Mouse (Mus musculus) embryonic facial prominence, embryonic 13.5 days (tissue): ENCODE results near the gene Popdc2. TPM values are rescaled to one million over a fixed set of nuclear protein-coding genes. Genes with fewer than 3 reads are reported as not detected.

Experiments
- ATAC-seq: fragments of 200-750 bp; cut with Nextera tagmentation; 2 replicates; pipeline ENCODE4 v1.8.0; 2017; ENCODE audit warnings: low read depth; ENCODE audit not compliant: insufficient number of reproducible peaks, insufficient read depth, low FRiP score, low TSS enrichment
- H3K27ac ChIP-seq: fragments of 300-500 bp; sonication (generic); 2 replicates; pipeline ENCODE4 v1.5.1; 2015; ENCODE audit warnings: moderate library complexity, mild to moderate bottlenecking, inconsistent platforms
- H3K27me3 ChIP-seq: fragments of 300-500 bp; sonication (generic); 2 replicates; pipeline ENCODE4 v1.6.1; 2015; ENCODE audit warnings: mild to moderate bottlenecking, inconsistent platforms
- H3K36me3 ChIP-seq: fragments of 300-500 bp; sonication (generic); 2 replicates; pipeline ENCODE4 v1.6.1; 2015; ENCODE audit warnings: mild to moderate bottlenecking, inconsistent platforms
- H3K4me1 ChIP-seq: fragments of 300-500 bp; sonication (generic); 2 replicates; pipeline ENCODE4 v1.6.1; 2015; ENCODE audit warnings: inconsistent platforms
- H3K4me2 ChIP-seq: fragments of 300-500 bp; sonication (generic); 2 replicates; pipeline ENCODE4 v1.6.1; 2015; ENCODE audit warnings: moderate library complexity, mild to moderate bottlenecking, inconsistent platforms
- H3K4me3 ChIP-seq: fragments of 300-500 bp; sonication (generic); 2 replicates; pipeline ENCODE4 v1.5.1; 2015; ENCODE audit warnings: mild to moderate bottlenecking, inconsistent platforms
- H3K9ac ChIP-seq: fragments of 300-500 bp; sonication (generic); 2 replicates; pipeline ENCODE4 v1.6.1; 2015; ENCODE audit warnings: mild to moderate bottlenecking, inconsistent platforms
- H3K9me3 ChIP-seq: fragments of 300-500 bp; sonication (generic); 2 replicates; pipeline ENCODE4 v1.6.1; 2016; ENCODE audit warnings: inconsistent platforms
- WGBS: fragments of 180-500 bp; shearing (Covaris S2); methylation state at CpG from one replicate; pipeline ENCODE4 v1.1.7; 2015; ENCODE audit warnings: mixed read lengths; 5-methylcytosine and 5-hydroxymethylcytosine counted together
- polyA plus RNA-seq: library from polyadenylated mRNA; unstranded; fragments of >200 nt; fragmentation: Nextera tagmentation; extraction: Ambion mirVana; gene quantifications from 2 replicates; pipeline ENCODE4 v1.2.1, GENCODE M21; 2015

Gene Popdc2
- polyA plus RNA-seq, 1 experiment from 2014 or later: 1.6 TPM

GRCm38 (mm10) chr16:38346529-38347325, 15.3 kb upstream of the Popdc2 start, which contains the start of the genes Cox17 and Gm21987:
Cox17 (plus strand) TSS chr16:38346991.
Gm21987 (plus strand) TSS chr16:38347040.
- no peaks in the 10 kb centered on the region for H3K27me3 ChIP-seq
- peaks cover 25% of the 10 kb centered on the region for H3K36me3 ChIP-seq
- H3K4me1 ChIP-seq: peaks cover 12% of the 10 kb centered on the region; the same call in 1 of the 2 replicates
- H3K27ac ChIP-seq: peak within 1 kb of the TSS; percentile 83
- no peaks in the 10 kb centered on the region for H3K9me3 ChIP-seq
- H3K4me2 ChIP-seq: peak within 1 kb of the TSS; percentile 69
- peak within 1 kb of the TSS; percentile 96 for H3K4me3 ChIP-seq
- H3K9ac ChIP-seq: peak within 1 kb of the TSS; percentile 93
- peak; percentile 87 for ATAC-seq
- WGBS: 3% methylated on average over 35 of the region's 35 CpGs

- no peaks in the 10 kb centered on the region for H3K9me3 ChIP-seq
- H3K27ac ChIP-seq: no peak overlapping the region
- H3K9ac ChIP-seq: peak overlapping the region; percentile 93; the same call in 1 of the 2 replicates
- no peaks in the 10 kb centered on the region for H3K27me3 ChIP-seq
- peaks cover 9% of the 10 kb centered on the region; the same call in 1 of the 2 replicates for H3K4me1 ChIP-seq
- H3K4me3 ChIP-seq: peak overlapping the region; percentile 96
- H3K4me2 ChIP-seq: peak overlapping the region; percentile 69
- WGBS: 54% methylated on average over 6 of the region's 6 CpGs
- H3K36me3 ChIP-seq: peaks cover 31% of the 10 kb centered on the region
- no peak for ATAC-seq
These were observed 14.4 kb upstream of the Popdc2 start for GRCm38 (mm10) chr16:38347588-38347987.

GRCm38 (mm10) chr16:38348217-38348761, 13.7 kb upstream of the Popdc2 start:
- WGBS: 91% methylated on average over 9 of the region's 9 CpGs

GRCm38 (mm10) chr16:38349881-38350280, 12.1 kb upstream of the Popdc2 start:
- no peaks in the 10 kb centered on the region for H3K9me3 ChIP-seq
- no peak overlapping the region for H3K4me2 ChIP-seq
- WGBS: 80% methylated on average over 2 of the region's 2 CpGs
- peaks cover 9% of the 10 kb centered on the region; the same call in 1 of the 2 replicates for H3K4me1 ChIP-seq
- H3K4me3 ChIP-seq: no peak overlapping the region
- no peaks in the 10 kb centered on the region for H3K27me3 ChIP-seq
- peaks cover 35% of the 10 kb centered on the region for H3K36me3 ChIP-seq
- ATAC-seq: no peak
- H3K9ac ChIP-seq: no peak overlapping the region
- no peak overlapping the region for H3K27ac ChIP-seq

More at GRCm38 (mm10) chr16:38348217-38348761, 13.7 kb upstream of the Popdc2 start:
- Histone ChIP-seq H3K9ac (no peak overlapping the region), H3K27ac (no peak overlapping the region), H3K9me3 (no peaks in the 10 kb centered on the region), H3K4me1 (peaks cover 9% of the 10 kb centered on the region; the same call in 1 of the 2 replicates), H3K27me3 (no peaks in the 10 kb centered on the region), H3K4me2 (no peak overlapping the region), H3K4me3 (no peak overlapping the region), H3K36me3 (peaks cover 31% of the 10 kb centered on the region)
- no peak for ATAC-seq

- Histone ChIP-seq H3K9ac (no peak overlapping the region), H3K27me3 (no peaks in the 10 kb centered on the region), H3K4me3 (no peak overlapping the region), H3K4me1 (peaks cover 9% of the 10 kb centered on the region; the same call in 1 of the 2 replicates), H3K36me3 (peaks cover 35% of the 10 kb centered on the region), H3K9me3 (no peaks in the 10 kb centered on the region), H3K4me2 (no peak overlapping the region), H3K27ac (no peak overlapping the region)
- no peak for ATAC-seq
- WGBS: 88% methylated on average over 7 of the region's 7 CpGs
These were observed 11.6 kb upstream of the Popdc2 start for GRCm38 (mm10) chr16:38350361-38350855.

GRCm38 (mm10) chr16:38350939-38351338, 11.1 kb upstream of the Popdc2 start:
- Histone ChIP-seq H3K27ac (no peak overlapping the region), H3K36me3 (peaks cover 35% of the 10 kb centered on the region), H3K27me3 (no peaks in the 10 kb centered on the region), H3K4me1 (peaks cover 9% of the 10 kb centered on the region; the same call in 1 of the 2 replicates), H3K9ac (no peak overlapping the region), H3K4me3 (no peak overlapping the region), H3K4me2 (no peak overlapping the region), H3K9me3 (no peaks in the 10 kb centered on the region)
- no peak for ATAC-seq
- WGBS: 71% methylated on average over 6 of the region's 6 CpGs

- no peak overlapping the region for H3K27ac ChIP-seq
- no peaks in the 10 kb centered on the region for H3K9me3 ChIP-seq
- no peak overlapping the region for H3K9ac ChIP-seq
- H3K4me1 ChIP-seq: peaks cover 9% of the 10 kb centered on the region; the same call in 1 of the 2 replicates
- H3K27me3 ChIP-seq: no peaks in the 10 kb centered on the region
- 83% methylated on average over 7 of the region's 7 CpGs for WGBS
- H3K36me3 ChIP-seq: peaks cover 38% of the 10 kb centered on the region
- H3K4me2 ChIP-seq: no peak overlapping the region
- H3K4me3 ChIP-seq: no peak overlapping the region
- no peak for ATAC-seq
These were observed 10.0 kb upstream of the Popdc2 start for GRCm38 (mm10) chr16:38352031-38352430.

GRCm38 (mm10) chr16:38352851-38353250, 9.2 kb upstream of the Popdc2 start:
- no peak overlapping the region for H3K4me3 ChIP-seq
- no peaks in the 10 kb centered on the region for H3K27me3 ChIP-seq
- no peak for ATAC-seq
- peaks cover 38% of the 10 kb centered on the region for H3K36me3 ChIP-seq
- H3K9me3 ChIP-seq: no peaks in the 10 kb centered on the region
- H3K4me1 ChIP-seq: peaks cover 4% of the 10 kb centered on the region; the same call in 1 of the 2 replicates
- H3K4me2 ChIP-seq: no peak overlapping the region
- H3K27ac ChIP-seq: no peak overlapping the region
- H3K9ac ChIP-seq: no peak overlapping the region

GRCm38 (mm10) chr16:38353642-38354041, 8.4 kb upstream of the Popdc2 start:
- Histone ChIP-seq H3K36me3 (peaks cover 38% of the 10 kb centered on the region), H3K9ac (no peak overlapping the region), H3K4me3 (no peak overlapping the region), H3K4me1 (no peaks in the 10 kb centered on the region), H3K27ac (no peak overlapping the region), H3K4me2 (no peak overlapping the region), H3K27me3 (no peaks in the 10 kb centered on the region), H3K9me3 (no peaks in the 10 kb centered on the region)
- ATAC-seq: no peak
- WGBS: 97% methylated on average over 2 of the region's 2 CpGs

GRCm38 (mm10) chr16:38354185-38354913, 7.7 kb upstream of the Popdc2 start:
- Histone ChIP-seq H3K9me3 (no peaks in the 10 kb centered on the region), H3K4me2 (no peak overlapping the region), H3K36me3 (peaks cover 32% of the 10 kb centered on the region), H3K27me3 (no peaks in the 10 kb centered on the region), H3K27ac (no peak overlapping the region), H3K9ac (no peak overlapping the region), H3K4me1 (no peaks in the 10 kb centered on the region), H3K4me3 (no peak overlapping the region)
- ATAC-seq: no peak
- WGBS: 89% methylated on average over 5 of the region's 5 CpGs

- Histone ChIP-seq H3K4me3 (no peak overlapping the region), H3K27ac (no peak overlapping the region), H3K9me3 (no peaks in the 10 kb centered on the region), H3K4me1 (peaks cover 13% of the 10 kb centered on the region), H3K4me2 (no peak overlapping the region), H3K36me3 (peaks cover 7% of the 10 kb centered on the region; the same call in 1 of the 2 replicates), H3K9ac (no peak overlapping the region), H3K27me3 (no peaks in the 10 kb centered on the region)
- WGBS: 89% methylated on average over 6 of the region's 6 CpGs
- ATAC-seq: no peak
These were observed 3.7 kb upstream of the Popdc2 start for GRCm38 (mm10) chr16:38358256-38358812.
